Mouse (Mus musculus): ENCODE measurements around the gene Gm17509.

Gene Gm17509

GRCm38 (mm10) chr13:117220501-117221321, at the start of gene Gm17509:
Gm17509 (minus strand) TSS chr13:117221075.
- DNase-seq (ENCODE audit: inconsistent age in 2 of 2, low spot score in 1 of 2) = peak; percentile 61 to 75

GRCm38 (mm10) chr13:117267963-117268362, 47.1 kb upstream of the Gm17509 start:
- no peak for DNase-seq (ENCODE audit: inconsistent age in 2 of 2, low spot score in 1 of 2)

DNA sequence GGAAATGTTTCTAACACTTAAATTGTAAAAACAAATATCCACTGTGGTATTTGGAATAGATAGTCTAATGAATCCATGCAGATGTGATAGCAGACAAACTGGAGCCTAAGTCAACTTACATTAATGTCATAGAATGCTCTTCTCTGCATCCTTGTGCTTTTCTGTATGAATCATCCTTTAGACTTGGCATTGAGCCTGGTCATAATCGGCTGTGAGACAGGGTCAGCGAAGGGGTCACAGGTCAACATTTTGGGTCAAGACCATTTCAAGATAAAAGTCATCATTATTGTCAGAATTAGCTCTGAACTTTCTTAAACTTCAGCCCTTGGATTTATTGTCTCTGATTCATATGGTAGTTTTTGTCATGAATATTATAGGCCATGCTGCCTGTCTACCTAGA, 45.3 kb upstream of the Gm17509 start:
- DNase-seq (ENCODE audit: inconsistent age in 2 of 2, low spot score in 1 of 2) = peak; percentile 28 to 83

- no peak for DNase-seq (ENCODE audit: inconsistent age in 2 of 2, low spot score in 1 of 2)
Measured at GRCm38 (mm10) chr13:117260704-117261103, 39.8 kb upstream of the Gm17509 start.

DNA sequence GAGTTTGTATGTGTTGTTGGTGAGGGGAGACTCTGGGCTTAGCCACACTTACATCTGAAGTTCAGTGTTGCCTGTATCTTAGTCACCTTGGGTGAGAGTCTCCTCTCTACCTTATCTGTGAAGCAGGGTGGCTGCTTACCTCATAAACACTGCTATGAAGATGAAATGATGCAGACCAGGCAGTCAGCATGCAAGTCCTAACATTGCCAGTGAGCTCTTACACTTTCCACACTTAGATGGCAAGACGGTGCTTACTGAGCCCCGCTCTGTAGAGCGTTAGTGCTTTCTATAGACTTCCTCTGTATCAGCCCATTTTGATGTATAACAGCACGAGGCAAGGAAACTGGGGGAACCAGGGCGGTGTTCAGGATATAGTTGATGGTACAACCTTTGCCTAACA, 21.7 kb upstream of the Gm17509 start:
- no peak for DNase-seq (ENCODE audit: inconsistent age in 2 of 2, low spot score in 1 of 2)

DNA sequence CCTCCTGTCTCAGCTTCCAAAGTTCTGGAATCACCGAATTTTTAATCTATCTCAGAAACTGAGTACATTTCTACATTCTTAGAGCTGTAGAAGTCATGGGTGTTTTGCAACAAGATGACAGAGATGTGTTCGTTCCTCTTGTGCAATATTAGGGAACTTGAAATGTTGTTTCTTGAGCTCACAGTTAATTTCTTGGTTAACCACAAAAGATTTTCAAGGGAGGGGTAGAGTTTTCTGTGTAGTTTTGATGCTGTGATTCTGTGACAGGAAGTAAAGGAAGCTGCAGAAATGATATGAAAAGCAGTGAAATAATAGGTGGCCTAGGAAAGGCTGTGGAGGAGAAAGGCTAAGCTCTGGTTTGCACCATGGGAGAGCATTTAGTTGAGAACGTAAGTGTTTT, 21.2 kb upstream of the Gm17509 start:
- DNase-seq (ENCODE audit: inconsistent age in 2 of 2, low spot score in 1 of 2) = no peak

DNA sequence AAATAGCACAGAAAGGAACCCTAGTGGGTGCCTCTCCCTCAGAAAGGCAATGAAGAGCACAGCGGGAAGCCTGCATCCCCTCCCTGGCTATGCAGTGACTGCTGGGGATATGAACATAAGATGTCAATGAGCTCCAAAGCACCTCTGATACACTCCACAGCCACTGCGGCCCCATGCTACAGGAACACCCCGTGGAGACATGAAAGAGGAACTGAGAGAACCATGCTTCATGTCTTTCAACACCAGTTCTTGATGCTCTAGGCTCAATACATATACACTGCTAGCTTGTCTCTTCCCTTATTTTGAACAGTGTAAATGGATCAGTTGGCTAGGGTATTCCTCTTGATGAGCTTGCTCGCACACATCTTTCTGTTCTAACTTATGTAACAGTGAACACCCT, 16.2 kb upstream of the Gm17509 start:
- no peak for DNase-seq (ENCODE audit: inconsistent age in 2 of 2, low spot score in 1 of 2)

- DNase-seq (ENCODE audit: inconsistent age in 2 of 2, low spot score in 1 of 2) = peak in 1 of 2 experiments; percentile 39
Measured at GRCm38 (mm10) chr13:117235530-117236212, 14.8 kb upstream of the Gm17509 start.

- DNase-seq (ENCODE audit: inconsistent age in 2 of 2, low spot score in 1 of 2) = no peak
Measured at GRCm38 (mm10) chr13:117234486-117234885, 13.6 kb upstream of the Gm17509 start.

DNA sequence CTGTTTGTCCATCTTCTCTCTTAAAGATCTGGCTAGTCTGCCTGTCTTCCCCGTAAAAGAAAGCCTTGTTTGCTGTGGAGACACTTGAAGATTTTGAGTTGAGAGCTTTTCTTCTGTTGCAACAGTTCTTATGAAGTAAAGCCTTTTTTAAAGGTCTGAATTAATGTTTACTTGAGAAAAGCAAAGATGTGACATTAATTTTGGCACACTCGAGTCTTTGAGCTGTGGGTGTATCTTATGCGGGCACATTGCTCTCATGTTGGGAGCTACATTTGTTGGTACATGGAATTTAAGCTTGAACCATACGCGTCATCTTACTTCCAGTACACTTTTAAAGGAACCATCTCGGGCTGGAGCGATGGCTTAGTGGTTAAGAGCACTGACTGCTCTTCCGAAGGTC, 12.9 kb upstream of the Gm17509 start:
- no peak for DNase-seq (ENCODE audit: inconsistent age in 2 of 2, low spot score in 1 of 2)

GRCm38 (mm10) chr13:117230371-117231110, 9.7 kb upstream of the Gm17509 start:
- peak; percentile 37 to 69 for DNase-seq (ENCODE audit: inconsistent age in 2 of 2, low spot score in 1 of 2)

- peak in 1 of 2 experiments; percentile 54 for DNase-seq (ENCODE audit: inconsistent age in 2 of 2, low spot score in 1 of 2)
Measured at GRCm38 (mm10) chr13:117225561-117225960, 4.7 kb upstream of the Gm17509 start.

GRCm38 (mm10) chr13:117224901-117225300, 4.0 kb upstream of the Gm17509 start:
- DNase-seq (ENCODE audit: inconsistent age in 2 of 2, low spot score in 1 of 2) = peak in 1 of 2 experiments; percentile 32

DNA sequence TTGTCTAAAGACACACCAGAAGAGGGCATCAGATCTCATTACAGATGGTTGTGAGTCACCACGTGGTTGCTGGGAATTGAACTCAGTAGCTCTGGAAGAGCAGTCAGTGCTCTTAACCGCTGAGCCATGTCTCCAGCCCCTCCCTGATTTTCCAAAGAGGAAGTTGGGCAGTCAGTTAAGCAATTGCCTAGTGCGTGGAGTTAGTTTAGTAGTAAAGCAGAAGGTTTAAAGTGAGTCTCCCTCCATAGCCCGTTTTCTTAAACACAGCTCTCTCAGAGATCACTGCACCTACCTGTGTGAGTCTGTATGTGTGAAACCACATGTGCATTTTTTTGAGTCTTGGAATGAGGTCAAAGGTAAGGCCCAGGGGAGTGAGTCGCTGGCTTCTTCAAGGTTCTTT, 2.2 kb upstream of the Gm17509 start:
- DNase-seq (ENCODE audit: inconsistent age in 2 of 2, low spot score in 1 of 2) = no peak

DNA sequence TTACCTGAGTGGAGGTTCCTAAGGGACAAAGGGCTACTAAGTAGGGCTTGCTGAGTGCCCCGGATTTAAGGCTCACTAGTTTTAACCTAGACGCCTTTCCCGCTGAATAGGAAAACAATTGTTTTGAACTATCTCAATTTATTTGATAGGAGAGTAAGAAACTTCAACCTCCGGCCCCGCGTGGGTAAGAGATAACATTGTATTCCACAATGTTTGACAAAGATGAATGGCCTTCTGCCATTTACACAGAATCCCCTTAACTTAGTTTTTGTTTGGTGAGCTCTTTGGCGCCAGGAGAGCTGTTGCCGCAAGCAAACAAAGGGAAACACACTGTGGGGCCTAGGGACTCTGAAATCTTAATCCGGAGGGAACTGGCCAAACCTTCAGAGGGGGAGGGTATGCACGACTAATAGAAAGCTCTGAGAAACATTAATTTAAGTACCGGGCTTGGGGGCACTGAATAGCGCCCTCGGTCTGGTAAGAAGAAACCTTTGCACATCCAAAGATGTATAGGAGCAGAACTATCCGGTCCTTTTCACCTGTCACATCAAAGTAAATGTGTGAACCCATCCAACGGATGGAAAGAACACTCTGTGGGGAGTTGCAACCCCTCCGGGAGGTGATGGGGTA, 889 bp downstream of the Gm17509 start:
- DNase-seq (ENCODE audit: inconsistent age in 2 of 2, low spot score in 1 of 2) = no peak

DNA sequence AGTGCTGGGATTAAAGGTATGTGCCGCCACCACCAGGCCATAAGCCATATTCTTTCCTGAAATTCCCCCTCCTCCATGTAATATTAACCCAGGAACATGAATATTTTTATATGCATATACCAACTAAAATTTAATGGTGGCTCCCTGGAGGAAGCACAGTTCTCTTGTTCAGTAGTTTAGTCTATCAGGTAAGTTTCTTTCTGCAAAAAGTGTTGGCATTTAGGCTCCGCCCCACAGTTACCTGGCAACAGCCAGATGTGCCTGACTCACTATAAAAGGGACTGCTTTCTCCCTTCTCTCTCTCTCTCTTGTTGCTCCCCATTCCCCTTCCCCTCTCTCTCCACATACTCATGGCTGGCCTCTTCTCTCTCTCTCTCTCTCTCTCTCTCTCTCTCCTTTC, 2.8 kb downstream of the Gm17509 start:
- no peak for DNase-seq (ENCODE audit: inconsistent age in 2 of 2, low spot score in 1 of 2)

- no peak for DNase-seq (ENCODE audit: inconsistent age in 2 of 2, low spot score in 1 of 2)
Measured at GRCm38 (mm10) chr13:117217621-117218020, 3.3 kb downstream of the Gm17509 start.

GRCm38 (mm10) chr13:117216752-117217363, 4.0 kb downstream of the Gm17509 start:
- no peak for DNase-seq (ENCODE audit: inconsistent age in 2 of 2, low spot score in 1 of 2)

DNA sequence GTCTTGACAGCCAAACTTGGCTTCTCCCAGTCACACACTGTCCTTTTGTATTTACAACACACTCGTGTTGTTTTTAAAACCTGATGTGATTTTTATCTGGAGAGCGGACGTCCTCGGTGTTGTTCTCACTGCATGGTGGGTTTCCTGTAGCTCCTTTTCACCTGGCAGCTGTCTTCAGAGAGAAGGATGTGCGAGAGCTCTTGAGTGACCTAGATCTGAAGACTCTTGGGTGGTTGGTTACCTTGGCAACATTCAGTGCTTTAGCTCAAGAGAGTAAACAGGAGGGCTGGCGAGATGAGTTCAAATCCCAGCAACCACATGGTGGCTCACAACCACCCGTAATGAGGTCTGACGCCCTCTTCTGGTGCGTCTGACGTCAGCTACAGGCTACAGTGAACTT, 4.7 kb downstream of the Gm17509 start:
- no peak for DNase-seq (ENCODE audit: inconsistent age in 2 of 2, low spot score in 1 of 2)

GRCm38 (mm10) chr13:117215481-117215880, 5.4 kb downstream of the Gm17509 start:
- no peak for DNase-seq (ENCODE audit: inconsistent age in 2 of 2, low spot score in 1 of 2)

DNA sequence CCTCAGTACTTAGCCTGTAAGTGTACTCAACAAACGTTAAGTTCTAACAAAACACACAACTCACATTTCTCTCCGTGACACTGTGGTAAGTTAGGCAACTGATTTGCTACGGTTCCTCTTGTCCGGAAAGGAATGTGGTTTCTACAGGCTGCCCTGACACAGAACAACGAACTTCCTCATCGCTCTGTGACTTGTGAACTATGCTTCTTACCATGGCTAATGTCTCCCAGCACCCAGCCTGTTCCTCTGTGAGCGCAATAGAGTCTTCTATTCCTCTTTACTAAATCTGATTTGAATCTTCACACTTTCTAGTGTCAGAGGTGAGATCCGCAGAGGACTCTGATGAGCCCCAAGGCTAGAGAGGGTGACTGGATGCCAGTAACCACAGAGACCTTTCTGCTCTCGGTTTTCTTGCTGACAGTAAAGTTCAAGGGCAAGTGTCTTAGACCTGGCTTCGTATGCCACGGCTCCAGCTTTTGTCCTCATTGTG, 9.4 kb downstream of the Gm17509 start:
- DNase-seq (ENCODE audit: inconsistent age in 2 of 2, low spot score in 1 of 2) = peak; percentile 42 to 69

All from adrenal gland, adult (tissue).